Mouse (Mus musculus) testis, adult 2 months (tissue): Measurements from ENCODE around the gene Dclre1c. TPM values are rescaled to one million over a fixed set of nuclear protein-coding genes. Genes with fewer than 3 reads are reported as not detected.
A peak's percentile ranks its signal among the peaks of the same experiment; 100 is the strongest.

Experiments
- H3K27ac ChIP-seq: fragments of 200-500 bp; 2 replicates; pipeline ENCODE4 v1.5.1; 2012; ENCODE audit warnings: low read depth, low read length; ENCODE audit not compliant: control insufficient read depth, insufficient read depth
- H3K27me3 ChIP-seq: fragments of 200-500 bp; 2 replicates; pipeline ENCODE4 v1.6.1; 2012; ENCODE audit warnings: mild to moderate bottlenecking, low read length, moderate library complexity; ENCODE audit not compliant: control insufficient read depth, insufficient read depth
- H3K36me3 ChIP-seq: fragments of 200-500 bp; 2 replicates; pipeline ENCODE4 v1.6.1; 2012; ENCODE audit warnings: mild to moderate bottlenecking, low read length; ENCODE audit not compliant: control insufficient read depth, insufficient read depth
- H3K4me1 ChIP-seq: fragments of 200-500 bp; 2 replicates; pipeline ENCODE4 v1.6.1; 2012; ENCODE audit warnings: low read length; ENCODE audit not compliant: control insufficient read depth, insufficient read depth
- H3K4me3 ChIP-seq: fragments of 200-500 bp; 2 replicates; pipeline ENCODE4 v1.5.1; 2012; ENCODE audit warnings: low read depth, mild to moderate bottlenecking, low read length, moderate library complexity, mixed read lengths; ENCODE audit not compliant: control insufficient read depth
- CTCF ChIP-seq: fragments of 200-500 bp; IDR thresholded peaks from 2 replicates; pipeline ENCODE4 v1.5.1; 2012; ENCODE audit warnings: low read depth, mild to moderate bottlenecking, inconsistent platforms, low read length, moderate library complexity; ENCODE audit not compliant: control insufficient read depth, insufficient read depth, insufficient replicate concordance
- POLR2A ChIP-seq: fragments of 200-500 bp; IDR thresholded peaks from 2 replicates; pipeline ENCODE4 v1.6.1; 2012; ENCODE audit warnings: low read depth, mild to moderate bottlenecking, inconsistent platforms, low read length, moderate library complexity; ENCODE audit not compliant: control insufficient read depth
- polyA plus RNA-seq: library from polyadenylated mRNA; depleted of rRNA; stranded (reverse); fragments of >200 nt; gene quantifications from 2 replicates; pipeline ENCODE4 v1.2.3, GENCODE M21; 2012

Gene Dclre1c
- polyA plus RNA-seq, 1 experiment, result 6.4 TPM

DNA sequence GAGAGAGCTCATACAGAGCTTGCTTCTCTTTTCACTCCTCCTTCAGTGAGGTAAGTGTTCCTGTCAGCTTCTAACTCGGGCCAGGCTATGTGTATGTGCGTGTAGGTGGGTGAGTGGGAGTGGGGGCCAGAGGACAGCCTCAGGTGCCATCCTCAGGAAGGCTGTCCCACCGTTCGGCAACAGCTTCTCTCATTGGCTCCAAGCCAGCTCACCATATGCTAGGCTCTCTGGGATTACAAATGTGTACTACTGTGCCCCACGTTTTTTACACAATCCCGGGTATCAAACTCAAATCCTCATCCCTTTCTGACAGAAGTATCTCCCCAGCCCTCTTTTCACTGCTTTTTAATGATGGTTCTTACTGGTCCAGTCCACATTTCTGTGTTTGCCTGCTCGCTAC is 20.3 kb downstream of the Dclre1c start:
- Histone ChIP-seq H3K36me3 (no peaks in the 10 kb centered on the region; the same call in 1 of the 2 replicates), H3K27me3 (no peaks in the 10 kb centered on the region), H3K27ac (no peak overlapping the region), H3K4me3 (no peak overlapping the region), H3K4me1 (no peaks in the 10 kb centered on the region)
- TF ChIP-seq POLR2A (no peak), CTCF (no peak)

DNA sequence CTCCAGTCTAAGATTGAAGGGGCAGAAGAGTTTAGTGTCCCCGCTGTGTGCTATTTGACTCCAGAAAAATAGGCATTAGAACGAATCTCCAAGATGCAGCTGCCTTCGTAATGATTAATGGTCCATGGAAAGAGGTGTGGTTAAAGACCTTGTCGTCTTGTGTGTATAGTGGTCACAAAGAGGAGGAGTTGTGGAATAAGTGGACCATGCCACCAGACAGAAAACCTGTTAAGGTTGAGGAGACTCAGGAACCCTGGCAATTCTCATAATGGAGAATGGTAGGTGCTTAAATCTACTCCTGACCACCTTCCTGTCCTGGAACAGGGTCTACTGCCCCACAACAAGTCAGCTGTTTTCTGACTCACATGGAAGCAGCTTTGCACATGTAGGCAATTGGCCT is 22.1 kb downstream of the Dclre1c start:
- no peak overlapping the region for H3K4me3 ChIP-seq
- no peaks in the 10 kb centered on the region for H3K27me3 ChIP-seq
- H3K36me3 ChIP-seq, result no peaks in the 10 kb centered on the region; the same call in 1 of the 2 replicates
- H3K27ac ChIP-seq, result no peak overlapping the region
- no peaks in the 10 kb centered on the region for H3K4me1 ChIP-seq
- no peak for TF ChIP-seq POLR2A
- no peak for TF ChIP-seq CTCF

DNA sequence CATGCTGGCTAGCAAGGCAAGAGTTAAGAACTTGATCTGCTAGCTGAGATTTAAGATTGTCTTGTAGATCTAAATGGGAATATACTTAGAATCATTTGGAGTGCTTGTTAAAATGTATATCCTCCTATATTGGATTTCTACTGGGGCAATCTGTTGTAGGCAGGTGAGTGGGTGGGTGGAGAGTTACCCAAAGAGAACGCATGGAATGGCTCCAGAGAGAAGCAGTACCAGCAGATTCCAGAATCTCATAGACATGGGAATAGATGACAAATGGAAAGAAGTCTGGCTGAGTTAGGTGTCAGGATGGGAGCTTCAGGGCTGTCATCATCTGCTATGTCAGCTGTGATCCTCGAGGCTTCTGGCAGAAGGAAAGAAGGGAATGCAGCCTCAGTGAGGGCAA is 25.5 kb downstream of the Dclre1c start:
- no peaks in the 10 kb centered on the region for H3K4me1 ChIP-seq
- TF ChIP-seq POLR2A (no peak), CTCF (no peak)
- no peak overlapping the region for H3K4me3 ChIP-seq
- no peak overlapping the region for H3K27ac ChIP-seq
- H3K27me3 ChIP-seq, result no peaks in the 10 kb centered on the region
- H3K36me3 ChIP-seq, result peaks cover 2% of the 10 kb centered on the region; the same call in 1 of the 2 replicates

DNA sequence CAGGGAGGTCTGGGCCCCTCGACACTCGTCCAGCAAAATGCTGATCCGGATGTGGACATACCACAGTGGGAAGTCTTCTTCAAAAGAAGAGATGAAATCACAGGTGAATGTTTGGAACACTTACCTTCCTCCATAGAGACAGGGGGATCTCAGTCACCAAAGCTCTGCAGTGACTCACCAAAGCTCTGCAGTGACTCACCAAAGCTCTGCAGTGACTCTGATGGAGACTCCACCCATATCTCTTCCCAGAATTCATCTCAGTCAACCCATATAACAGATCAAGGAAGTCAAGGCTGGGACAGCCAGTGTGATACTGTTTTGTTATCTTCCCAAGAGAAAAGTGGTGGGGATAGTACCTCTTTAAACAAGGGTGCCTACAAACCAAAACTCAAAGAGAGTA is 29.2 kb downstream of the Dclre1c start:
- Histone ChIP-seq H3K4me3 (no peak overlapping the region), H3K4me1 (no peaks in the 10 kb centered on the region), H3K27ac (no peak overlapping the region), H3K36me3 (peaks cover 2% of the 10 kb centered on the region; the same call in 1 of the 2 replicates), H3K27me3 (no peaks in the 10 kb centered on the region)
- TF ChIP-seq CTCF (no peak), POLR2A (no peak)

DNA sequence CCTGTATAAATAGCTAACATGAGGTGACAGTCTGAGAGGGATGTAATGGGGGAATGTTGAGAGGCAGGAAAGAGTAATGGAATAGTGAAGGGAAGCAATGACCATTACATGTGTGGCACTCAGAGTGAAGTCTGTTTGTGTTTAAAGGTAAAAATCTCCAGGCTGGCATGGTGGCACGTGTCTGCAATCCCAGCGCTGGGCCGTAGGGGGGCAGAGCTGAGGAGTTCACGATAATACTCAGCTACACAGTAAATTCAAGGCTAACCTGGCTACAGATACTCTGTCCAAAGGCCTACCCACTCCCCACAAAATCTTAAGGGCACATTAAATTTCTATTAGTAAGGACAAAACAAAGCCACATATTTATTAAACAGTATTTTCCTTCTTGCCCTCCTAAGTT is 32.7 kb downstream of the Dclre1c start:
- H3K4me3 ChIP-seq, result no peak overlapping the region
- H3K36me3 ChIP-seq, result peaks cover 2% of the 10 kb centered on the region; the same call in 1 of the 2 replicates
- H3K27ac ChIP-seq, result no peak overlapping the region
- TF ChIP-seq CTCF, result no peak
- TF ChIP-seq POLR2A, result no peak
- no peaks in the 10 kb centered on the region for H3K4me1 ChIP-seq
- no peaks in the 10 kb centered on the region for H3K27me3 ChIP-seq

DNA sequence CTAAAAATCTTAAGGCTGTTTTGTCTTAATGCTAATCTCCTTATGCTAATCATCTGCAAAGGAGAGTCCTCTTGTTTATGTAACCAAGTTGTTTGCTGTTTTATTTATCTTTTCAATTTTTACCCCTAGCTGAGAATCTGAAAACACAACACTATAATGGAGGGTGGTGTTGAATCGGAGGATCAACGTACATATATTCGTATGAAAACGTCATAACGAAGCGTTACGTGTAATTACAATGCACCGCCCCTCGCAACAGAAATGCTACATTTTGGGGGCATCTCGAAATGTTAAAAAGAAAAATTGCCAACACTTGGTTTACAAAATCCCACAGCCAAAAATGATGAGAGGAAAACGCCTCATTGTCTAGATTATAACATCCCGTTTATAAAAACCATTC is 50.0 kb downstream of the Dclre1c start:
- Histone ChIP-seq H3K4me1 (no peaks in the 10 kb centered on the region; the same call in none of the 2 replicates), H3K27ac (peak overlapping the region; percentile 84), H3K36me3 (no peaks in the 10 kb centered on the region; the same call in 1 of the 2 replicates), H3K27me3 (no peaks in the 10 kb centered on the region), H3K4me3 (peak overlapping the region; percentile 94)
- TF ChIP-seq POLR2A, result no peak
- TF ChIP-seq CTCF, result no peak

DNA sequence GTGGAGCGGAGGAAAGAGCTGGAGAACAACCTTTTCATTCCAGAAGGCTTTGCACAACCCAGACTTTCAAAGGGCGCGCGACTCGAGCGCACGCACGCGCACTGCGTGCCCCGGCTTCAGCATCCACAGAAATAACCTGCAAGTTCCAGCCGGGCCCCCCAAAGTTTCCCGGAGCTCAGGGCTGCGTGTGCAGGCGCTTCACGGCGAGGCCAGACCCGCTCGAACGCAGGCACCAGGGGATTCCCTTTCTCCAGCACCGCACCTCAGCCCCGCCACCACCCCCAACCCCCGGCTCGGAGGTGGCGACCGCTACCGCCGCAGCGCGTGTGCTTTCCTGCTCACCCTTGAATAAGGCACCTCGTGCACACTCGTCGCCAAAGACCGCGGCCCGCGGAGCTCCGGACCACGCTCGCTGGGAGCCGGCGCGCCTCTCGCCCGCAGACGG is 50.5 kb downstream of the Dclre1c start:
- no peaks in the 10 kb centered on the region for H3K27me3 ChIP-seq
- no peaks in the 10 kb centered on the region; the same call in none of the 2 replicates for H3K4me1 ChIP-seq
- H3K27ac ChIP-seq, result peak overlapping the region; percentile 84
- no peak for TF ChIP-seq POLR2A
- TF ChIP-seq CTCF, result no peak
- H3K4me3 ChIP-seq, result peak overlapping the region; percentile 94
- H3K36me3 ChIP-seq, result no peaks in the 10 kb centered on the region

DNA sequence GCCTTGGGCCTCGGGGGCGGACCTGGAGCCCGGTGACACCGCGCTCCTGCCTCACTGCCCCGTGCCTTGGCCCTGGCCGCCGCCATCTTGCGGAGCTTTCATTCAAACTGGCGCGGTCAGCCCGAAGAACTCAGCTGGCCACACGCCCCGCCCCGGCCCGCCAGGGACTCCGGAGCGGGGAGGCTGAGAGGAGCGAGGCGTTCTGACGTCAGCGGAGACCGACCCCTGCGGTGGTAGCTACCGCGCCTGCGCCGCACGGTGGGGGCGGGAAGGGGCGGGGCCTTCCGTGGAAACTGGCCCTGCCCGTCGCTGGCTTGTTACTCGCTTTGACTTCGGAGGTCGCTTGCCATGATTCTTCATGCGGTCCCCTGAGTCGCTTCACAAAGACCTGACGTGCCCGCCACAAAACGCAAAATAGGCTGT is 50.9 kb downstream of the Dclre1c start, which contains the start of gene Suv39h2:
TSS of gene Suv39h2 (minus strand) at position 171 of the 423 bp plus-strand sequence.
- peak within 1 kb of the TSS; percentile 94 for H3K27ac ChIP-seq
- no peaks in the 10 kb centered on the region for H3K27me3 ChIP-seq
- no peaks in the 10 kb centered on the region; the same call in none of the 2 replicates for H3K4me1 ChIP-seq

More for the DNA sequence above, 50.9 kb downstream of the Dclre1c start, which contains the start of gene Suv39h2:
- Histone ChIP-seq H3K4me3 (peak within 1 kb of the TSS; percentile 94), H3K36me3 (no peaks in the 10 kb centered on the region)
- TF ChIP-seq CTCF (no peak), POLR2A (peak; percentile 96)
